Mouse (Mus musculus) embryonic fibroblast, embryonic 13.5 days (primary cell): Measurements from ENCODE around the gene Dcpp3.

Experiments
- CTCF ChIP-seq: IDR thresholded peaks from 2 replicates; pipeline ENCODE4 v1.5.1; 2011; ENCODE audit warnings: mild to moderate bottlenecking, control low read depth, low read length, moderate library complexity, borderline replicate concordance; ENCODE audit not compliant: insufficient read depth
- POLR2A ChIP-seq: IDR thresholded peaks from 2 replicates; pipeline ENCODE4 v1.6.1; 2011; ENCODE audit warnings: low read depth, mild to moderate bottlenecking, control low read depth, low read length, moderate library complexity

DNA sequence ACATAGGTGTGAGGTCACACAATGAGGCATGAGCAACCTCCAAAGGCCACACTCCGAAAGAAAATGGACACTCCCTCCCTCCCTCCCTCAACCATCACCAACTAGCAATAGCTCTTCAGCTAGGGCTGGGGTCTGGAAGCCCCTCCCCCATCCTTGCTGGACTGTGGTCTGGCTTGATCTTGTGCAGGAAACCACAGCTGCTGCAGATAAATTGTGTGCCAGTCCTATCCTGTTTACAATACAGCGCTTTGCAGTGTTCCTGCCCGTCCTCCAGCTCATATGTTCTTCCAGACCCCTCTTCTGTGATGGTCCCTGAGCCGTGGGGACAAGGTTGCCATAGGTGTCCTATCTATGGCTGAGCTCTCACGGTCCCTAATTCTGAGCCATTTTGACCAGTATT lies 13.9 kb downstream of the Dcpp3 start:
- TF ChIP-seq POLR2A: no peak
- no peak for TF ChIP-seq CTCF
